Mouse (Mus musculus) brain, adult 10 weeks (tissue): ENCODE data around the gene Snd1. TPM values are rescaled to one million over a fixed set of nuclear protein-coding genes. Genes with fewer than 3 reads are reported as not detected.

Experiments
- polyA plus RNA-seq: library from polyadenylated mRNA; stranded (reverse); fragments of 350-450 nt; fragmentation: Illumina TruSeq; extraction: RNeasy Lipid Tissue Mini Kit (QIAGEN cat#74804); gene quantifications from one replicate; pipeline ENCODE4 v1.2.3, GENCODE M21; 2015; ENCODE audit warnings: low read depth, low replicate concordance

Gene Snd1
- polyA plus RNA-seq, result 44.2 TPM

DNA sequence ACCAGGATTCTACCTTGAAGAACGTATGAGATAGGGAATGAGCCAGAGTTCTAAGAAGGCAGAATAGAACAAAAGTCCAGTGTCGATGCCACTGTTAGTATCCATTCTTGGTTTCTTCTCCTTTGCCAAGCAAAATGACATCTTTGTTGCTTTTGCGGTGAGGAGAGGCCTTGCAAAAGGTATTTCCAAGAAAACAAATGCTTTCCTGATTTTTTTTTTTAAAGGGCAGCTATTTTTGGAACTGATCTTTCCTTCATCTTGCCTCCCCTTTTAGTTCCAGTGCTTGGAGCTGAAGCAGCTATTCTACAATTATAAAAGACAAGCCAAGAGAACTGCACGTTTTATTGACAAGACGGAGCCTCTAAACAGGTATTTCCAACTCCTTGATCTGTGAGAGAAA lies at the start of gene Snd1:
Snd1 (plus strand) TSS at position 301 of the 400 bp plus-strand sequence.

DNA sequence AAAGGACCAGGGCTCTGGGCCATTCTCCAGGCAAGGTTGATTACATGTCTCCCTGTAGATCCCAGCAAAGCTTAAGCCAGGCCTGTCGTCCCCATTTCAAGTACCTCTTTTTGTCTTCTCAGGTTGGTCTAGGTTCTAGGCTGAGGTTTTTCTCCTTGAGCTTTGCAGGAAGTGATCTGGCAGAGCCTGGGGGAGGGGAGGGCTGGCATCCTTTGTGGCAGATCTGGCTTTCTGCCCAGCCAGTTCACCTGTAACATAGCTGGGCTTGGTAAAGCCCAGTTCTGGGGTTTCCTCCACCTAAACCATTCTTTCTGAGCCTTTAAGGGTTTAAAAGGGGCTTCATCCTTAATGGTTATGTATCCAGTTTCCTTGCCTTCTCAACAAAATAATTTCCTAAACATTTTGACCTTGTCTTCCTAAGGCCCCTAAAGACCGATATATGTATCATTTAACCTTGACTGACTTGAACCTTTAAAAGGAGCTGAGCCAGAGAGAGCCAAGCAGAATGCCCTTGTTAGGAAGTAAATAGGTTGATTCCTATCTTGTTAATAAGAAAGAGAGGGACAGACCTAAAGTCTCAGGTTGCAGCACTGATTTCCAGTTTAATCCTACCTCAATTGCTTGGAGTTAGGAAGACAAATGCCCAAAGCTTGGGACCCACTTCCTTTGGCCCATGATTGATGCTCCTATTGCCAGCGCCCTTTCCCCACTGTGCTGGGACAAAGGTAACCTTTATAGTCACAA lies 47.7 kb upstream of the Snd1 start, which contains the start of gene Fscn3:
Fscn3 (plus strand) TSS at position 694 of the 744 bp plus-strand sequence.

DNA sequence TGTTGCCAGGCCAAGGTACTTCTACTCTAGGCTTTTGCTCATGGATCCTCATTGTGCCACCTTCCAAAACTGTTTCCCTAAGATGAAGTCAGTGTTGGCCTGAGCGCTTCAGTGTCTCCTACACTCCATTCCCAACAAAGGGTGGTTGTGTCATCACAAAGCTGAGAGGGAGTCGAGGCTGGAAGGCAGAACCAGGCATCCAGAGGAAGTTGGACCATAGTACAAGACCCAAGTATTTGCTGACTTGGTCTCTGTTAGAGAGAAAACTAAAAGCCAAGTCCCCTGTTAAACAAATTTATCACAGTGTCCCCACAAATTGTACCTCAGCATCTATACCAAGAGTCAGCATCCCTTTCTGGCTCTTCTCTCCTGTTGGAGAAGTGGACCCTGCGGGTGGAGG lies 46.6 kb upstream of the Snd1 start, which contains the start of gene Gcc1:
Gcc1 (minus strand) TSS at position 101 of the 400 bp plus-strand sequence.

DNA sequence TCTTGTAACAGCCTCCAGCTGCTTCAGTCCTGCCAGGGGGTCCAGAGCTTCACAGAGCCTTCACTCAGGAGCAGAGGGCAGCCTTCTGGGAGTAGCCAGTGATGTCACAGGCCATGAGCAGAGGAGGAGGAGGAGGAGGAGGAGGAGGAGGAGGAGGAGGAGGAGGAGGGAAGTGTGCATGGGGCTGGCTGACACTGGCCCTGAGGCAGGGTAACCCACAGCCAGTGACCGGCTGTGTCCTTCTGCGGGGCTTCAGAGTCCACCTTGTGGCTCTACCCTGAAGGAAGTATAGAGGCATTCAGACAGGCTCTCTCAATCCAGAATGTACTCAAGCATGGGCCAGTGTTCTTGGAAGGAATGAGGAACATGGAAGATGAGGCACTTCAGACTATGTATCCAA lies 25.7 kb upstream of the Snd1 start, which contains the start of gene Pax4:
Pax4 (minus strand) TSS at position 101 of the 400 bp plus-strand sequence.

DNA sequence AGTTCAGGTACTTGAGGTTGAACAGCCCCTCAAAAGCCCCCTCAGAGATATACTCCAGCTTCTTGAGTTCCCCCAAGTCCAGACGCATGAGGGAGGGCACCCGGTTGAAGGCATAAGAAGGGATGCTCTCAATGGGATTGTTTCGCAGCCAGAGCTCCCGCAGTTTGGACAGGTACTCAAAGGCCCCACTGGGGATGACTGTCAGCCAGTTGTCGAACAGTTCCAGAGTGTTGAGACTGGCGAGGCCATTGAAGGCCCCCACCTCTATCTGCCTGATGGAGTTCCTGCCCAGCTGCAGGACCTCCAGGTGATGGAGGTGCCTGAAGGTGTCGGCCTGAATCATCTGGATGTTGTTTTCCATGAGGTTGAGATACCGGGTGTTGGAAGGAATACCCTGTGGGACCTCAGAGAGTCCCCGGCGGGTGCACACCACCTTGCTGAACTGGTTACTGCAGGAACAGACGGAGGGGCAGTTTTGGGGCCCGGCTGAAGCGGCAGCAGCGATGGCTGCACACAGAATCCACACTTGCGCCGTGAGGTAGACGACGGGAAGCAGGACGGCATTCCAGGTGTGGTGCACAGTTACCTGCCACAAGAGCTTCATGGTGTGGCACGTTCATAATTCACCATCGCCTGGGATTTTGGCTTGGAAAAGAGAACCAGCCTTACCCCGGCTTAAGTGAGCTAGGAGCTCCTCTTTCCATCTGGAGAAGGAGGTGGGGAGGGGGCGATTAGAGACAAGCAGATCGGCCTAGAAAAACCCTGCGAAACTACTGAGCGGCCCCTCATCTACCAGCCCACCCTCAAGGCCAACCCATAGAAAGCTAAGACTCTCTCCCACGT lies 356.3 kb downstream of the Snd1 start, which contains the start of gene Lrrc4:
Lrrc4 (minus strand) TSS at position 737 of the 843 bp plus-strand sequence.

Other genes starting within 250 kb of the Snd1 start
- gene Zfp800, start 77.1 kb upstream of the Snd1 start, polyA plus RNA-seq, result 12.2 TPM
- gene Arf5, start 51.6 kb upstream of the Snd1 start, polyA plus RNA-seq, result 244 TPM
- not detected for gene Fscn3, start 47.4 kb upstream of the Snd1 start, polyA plus RNA-seq
- 14.2 TPM for gene Gcc1, start 46.7 kb upstream of the Snd1 start, polyA plus RNA-seq
- gene Pax4, start 25.8 kb upstream of the Snd1 start, polyA plus RNA-seq, result not detected